Mouse (Mus musculus): ENCODE results near the gene Snx29.

Snx29 gene

DNA sequence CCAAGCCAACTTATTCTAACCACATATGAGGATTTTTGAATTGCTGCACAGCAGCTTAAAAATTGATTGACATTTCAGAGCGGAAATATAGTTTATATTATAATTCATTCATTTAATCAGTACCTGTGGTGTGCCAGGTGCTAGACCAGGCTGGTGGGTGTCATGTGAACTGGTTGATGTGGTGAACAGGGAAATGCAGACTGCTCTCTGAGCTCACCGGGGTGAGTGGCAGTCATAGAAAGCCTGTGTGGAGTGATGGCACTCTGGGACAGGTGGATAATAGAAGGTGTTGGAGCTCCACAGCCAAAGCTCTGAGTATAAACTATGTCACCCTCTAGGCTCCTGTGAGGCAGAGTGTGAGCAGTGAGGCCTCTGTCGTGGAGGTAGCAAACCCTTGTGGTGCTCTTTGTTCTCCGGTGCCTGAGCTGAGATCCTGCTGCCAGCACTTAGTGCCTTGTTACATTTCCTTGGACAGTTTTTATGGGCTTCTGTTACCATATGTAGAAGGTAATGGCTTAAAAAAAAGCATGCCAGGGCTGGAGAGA is 324.1 kb downstream of the Snx29 start:
- DNase-seq = no peak

DNA sequence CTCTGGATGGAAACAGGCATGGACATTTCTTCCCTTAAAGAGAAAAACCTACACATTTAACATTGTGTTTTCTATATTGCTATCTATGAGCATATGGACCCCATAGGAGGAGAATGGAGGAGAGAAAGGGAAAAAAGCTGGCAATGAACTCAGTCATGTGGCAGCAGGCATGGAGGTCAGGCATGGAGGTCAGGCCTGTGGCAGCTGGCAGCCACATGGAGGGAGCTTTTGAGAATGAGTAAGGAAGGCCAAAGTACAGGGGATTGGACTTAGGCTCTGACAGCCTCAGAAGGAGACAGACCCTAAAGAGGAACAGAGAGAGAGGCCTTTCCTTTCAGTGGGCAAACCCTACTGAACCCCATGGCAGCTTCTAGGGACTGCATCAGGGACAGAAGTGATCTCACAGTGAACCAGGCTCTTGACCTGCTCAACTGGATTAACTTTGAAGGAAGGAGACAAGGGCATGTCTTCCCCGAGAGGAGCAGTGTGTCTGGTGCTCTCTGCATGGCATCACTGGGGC is 325.5 kb downstream of the Snx29 start:
- DNase-seq = no peak

DNA sequence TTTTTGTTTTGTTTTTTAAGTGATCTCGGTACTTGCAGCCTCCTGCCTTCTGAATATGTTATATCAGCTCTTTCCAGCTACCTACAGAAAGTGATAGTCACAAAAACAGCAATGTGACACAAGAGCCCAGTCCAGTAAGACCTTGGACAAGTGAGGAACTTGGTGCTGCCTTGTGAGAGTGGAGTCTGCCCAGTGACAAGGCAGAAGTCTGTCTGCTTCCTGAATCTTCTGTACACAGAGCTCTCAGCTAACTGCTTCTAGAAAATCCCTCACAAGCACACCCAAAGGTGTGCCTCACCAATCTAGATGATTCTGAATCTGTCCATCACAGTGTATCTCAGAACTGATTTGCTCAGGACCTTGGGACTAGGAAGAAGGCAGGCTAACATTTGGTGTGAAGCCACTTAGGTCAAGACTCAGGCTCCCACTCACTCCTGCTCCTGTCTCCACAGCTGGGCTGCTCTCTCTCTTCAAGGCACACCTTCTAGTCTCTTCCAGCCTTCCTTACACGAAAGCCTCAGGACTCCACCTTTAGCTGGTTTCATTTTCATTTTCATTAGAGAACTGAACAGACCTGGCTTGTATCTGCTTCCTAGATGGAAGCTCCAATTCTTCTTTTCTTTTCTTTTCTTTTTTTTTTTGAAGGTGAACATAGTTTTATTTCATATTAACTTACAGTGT is 330.1 kb downstream of the Snx29 start:
- DNase-seq = no peak

- no peak for DNase-seq
Measured at GRCm38 (mm10) chr16:11655893-11656292, 333.2 kb downstream of the Snx29 start.

GRCm38 (mm10) chr16:11657111-11657510 is 334.4 kb downstream of the Snx29 start:
- no peak for DNase-seq

GRCm38 (mm10) chr16:11659111-11659720 is 336.5 kb downstream of the Snx29 start:
- no peak for DNase-seq

GRCm38 (mm10) chr16:11664896-11665705 is 342.4 kb downstream of the Snx29 start:
- DNase-seq = no peak

DNA sequence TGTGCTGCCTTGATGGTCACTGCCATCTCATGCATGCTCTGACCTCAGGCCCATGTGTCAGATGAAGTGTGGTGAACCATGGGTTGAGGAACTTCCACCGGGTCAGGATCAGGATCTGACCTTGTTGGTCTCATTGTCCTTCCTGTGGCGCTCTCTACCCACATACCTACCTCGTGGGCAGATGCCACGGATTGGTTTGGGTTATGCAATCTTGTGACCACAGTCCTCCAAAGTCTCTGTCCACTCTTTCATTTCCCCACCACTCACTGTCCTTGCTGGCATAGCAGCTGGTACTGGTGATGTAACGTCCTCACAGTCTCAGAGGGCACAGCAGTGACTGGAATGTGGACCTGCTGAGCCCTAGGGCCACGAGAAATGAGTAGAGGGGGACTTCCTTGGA is 343.2 kb downstream of the Snx29 start:
- DNase-seq = no peak

- no peak for DNase-seq
Measured at GRCm38 (mm10) chr16:11668375-11668774, 345.7 kb downstream of the Snx29 start.

- no peak for DNase-seq
Measured at GRCm38 (mm10) chr16:11668878-11669277, 346.2 kb downstream of the Snx29 start.

GRCm38 (mm10) chr16:11670251-11670970 is 347.7 kb downstream of the Snx29 start:
- DNase-seq = no peak

GRCm38 (mm10) chr16:11670971-11671310 is 348.2 kb downstream of the Snx29 start:
- no peak for DNase-seq

DNA sequence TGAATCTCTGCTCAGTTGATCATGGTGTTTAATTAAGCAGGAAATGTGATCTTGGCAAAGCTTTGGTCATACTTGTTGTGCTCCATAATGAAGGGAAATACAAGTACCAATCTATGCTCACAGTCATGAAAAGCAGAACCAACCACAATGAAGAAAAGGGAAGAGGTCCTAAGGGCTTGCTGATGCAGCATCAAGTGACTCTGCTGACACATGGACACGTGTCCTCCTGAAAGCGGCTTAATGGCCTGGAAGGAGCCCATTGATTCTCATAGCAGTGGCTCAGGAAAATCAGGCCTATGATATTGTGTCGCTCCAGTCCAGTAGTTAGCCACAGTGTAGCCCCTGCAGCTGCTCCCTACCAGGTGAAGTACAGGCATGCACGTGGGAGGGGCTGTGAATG is 353.3 kb downstream of the Snx29 start:
- DNase-seq = no peak

DNA sequence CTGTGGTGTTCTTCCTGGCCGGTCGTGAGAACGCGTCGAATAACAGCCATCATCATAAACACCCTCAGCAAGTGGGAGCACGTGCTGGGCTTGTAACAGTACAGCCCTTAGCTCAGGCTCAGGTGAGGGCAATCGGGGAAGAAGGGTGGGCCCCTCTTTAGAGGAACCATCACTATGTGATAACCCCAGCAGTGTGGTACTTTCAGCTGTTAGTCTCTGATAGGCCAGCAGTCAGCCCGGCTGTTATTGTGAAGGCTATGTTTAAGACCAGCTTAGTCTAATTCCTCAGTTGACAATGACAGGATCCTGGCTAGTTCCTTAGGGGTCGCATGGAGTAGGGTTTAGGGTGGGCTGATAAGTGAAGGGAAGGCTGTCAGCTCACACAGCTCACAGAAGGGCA is 362.6 kb downstream of the Snx29 start:
- DNase-seq = no peak

GRCm38 (mm10) chr16:11685735-11686340 is 363.1 kb downstream of the Snx29 start:
- DNase-seq = no peak

GRCm38 (mm10) chr16:11687836-11688235 is 365.1 kb downstream of the Snx29 start:
- DNase-seq = no peak

DNA sequence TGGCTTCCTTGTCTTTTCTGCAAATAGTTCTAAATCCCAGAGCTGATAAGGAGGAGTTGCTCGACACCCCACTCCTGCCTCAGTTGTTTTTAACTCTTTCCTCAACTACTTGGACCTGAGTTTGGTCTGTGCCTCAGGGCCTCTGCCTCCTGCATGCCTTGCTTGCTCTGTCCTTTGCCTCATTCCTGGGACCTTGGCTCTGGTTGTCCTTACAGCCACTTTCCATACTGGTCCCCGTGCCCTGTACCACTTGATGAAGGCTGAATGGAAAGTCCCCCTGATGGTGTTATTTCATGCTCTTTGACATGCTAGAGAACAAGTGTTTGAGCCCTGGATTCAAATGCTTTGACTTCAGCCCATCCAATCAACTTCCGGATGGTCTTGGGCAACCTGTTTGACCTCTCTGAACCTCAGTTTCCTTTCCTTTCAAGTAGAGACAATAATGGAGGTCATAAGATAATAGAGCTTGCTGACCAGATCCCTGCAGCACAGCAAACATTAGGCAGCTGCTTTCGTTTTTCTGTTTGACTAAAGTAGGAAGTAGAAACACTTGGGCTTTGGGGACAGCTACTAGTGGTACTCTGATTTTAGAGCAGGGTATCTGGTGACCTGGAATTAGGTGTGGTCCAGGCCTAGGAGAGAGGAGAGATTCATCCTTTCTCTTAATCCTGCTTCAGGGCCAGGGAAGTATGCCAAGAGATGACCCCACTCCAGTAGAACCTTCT is 365.7 kb downstream of the Snx29 start:
- no peak for DNase-seq

DNA sequence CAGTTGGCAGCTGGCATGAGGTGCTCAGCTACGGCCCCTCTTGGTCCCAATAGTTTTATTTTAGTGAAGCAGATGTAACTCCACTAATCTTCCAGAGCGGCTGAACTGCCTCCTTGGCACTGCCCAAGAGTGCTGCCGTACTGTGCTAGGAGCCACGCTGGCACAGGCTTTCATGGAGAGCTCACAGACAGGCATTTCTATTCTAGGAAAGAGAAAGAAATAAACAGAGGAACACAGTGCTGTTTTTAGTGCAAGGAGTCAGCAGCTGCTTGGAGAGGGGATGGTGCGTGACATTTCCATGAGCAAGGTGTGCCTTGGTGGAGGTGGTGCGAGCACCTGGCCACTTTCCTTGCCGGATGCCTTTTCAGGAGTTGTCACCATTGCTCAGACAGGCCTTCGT is 367.4 kb downstream of the Snx29 start:
- no peak for DNase-seq

- DNase-seq = no peak
Measured at GRCm38 (mm10) chr16:11690756-11691155, 368.0 kb downstream of the Snx29 start.

- DNase-seq = no peak
Measured at GRCm38 (mm10) chr16:11691487-11692200, 368.9 kb downstream of the Snx29 start.

- no peak for DNase-seq
Measured at GRCm38 (mm10) chr16:11692744-11693143, 370.0 kb downstream of the Snx29 start.
